Mouse (Mus musculus): Measurements from ENCODE around the gene Ccdc57.
"Not testable (repeated sequence)": the region's sequence is repeated elsewhere in the genome, so short reads cannot be mapped to it uniquely, and the experiment has no call there.

Ccdc57 gene

GRCm38 (mm10) chr11:120821076-120821922 lies 111.4 kb downstream of the Ccdc57 start:
- peak; percentile 47 for DNase-seq (ENCODE audit: low spot score)

- no peak for DNase-seq (ENCODE audit: low spot score)
These were observed 112.1 kb downstream of the Ccdc57 start for GRCm38 (mm10) chr11:120820546-120820945.

GRCm38 (mm10) chr11:120819556-120819955 lies 113.1 kb downstream of the Ccdc57 start:
- DNase-seq (ENCODE audit: low spot score), result no peak

- no peak for DNase-seq (ENCODE audit: low spot score)
These were observed 114.4 kb downstream of the Ccdc57 start for GRCm38 (mm10) chr11:120818251-120818650.

GRCm38 (mm10) chr11:120817358-120817757 lies 115.3 kb downstream of the Ccdc57 start:
- DNase-seq (ENCODE audit: low spot score), result no peak

GRCm38 (mm10) chr11:120812068-120812467 lies 120.6 kb downstream of the Ccdc57 start:
- DNase-seq (ENCODE audit: low spot score), result no peak

GRCm38 (mm10) chr11:120808010-120808409 lies 124.7 kb downstream of the Ccdc57 start:
- DNase-seq (ENCODE audit: low spot score), result no peak

GRCm38 (mm10) chr11:120805375-120806298 lies 127.0 kb downstream of the Ccdc57 start:
- no peak for DNase-seq (ENCODE audit: low spot score)

- no peak for DNase-seq (ENCODE audit: low spot score)
These were observed 127.9 kb downstream of the Ccdc57 start for GRCm38 (mm10) chr11:120804769-120805168.

GRCm38 (mm10) chr11:120804274-120804673 lies 128.4 kb downstream of the Ccdc57 start:
- no peak for DNase-seq (ENCODE audit: low spot score)

- DNase-seq (ENCODE audit: low spot score), result peak; percentile 94
These were observed 132.4 kb downstream of the Ccdc57 start for GRCm38 (mm10) chr11:120800061-120800904.

- peak; percentile 51 for DNase-seq (ENCODE audit: low spot score)
These were observed 133.3 kb downstream of the Ccdc57 start for GRCm38 (mm10) chr11:120799316-120799890.

- peak; percentile 23 for DNase-seq (ENCODE audit: low spot score)
These were observed 134.4 kb downstream of the Ccdc57 start for GRCm38 (mm10) chr11:120798244-120798643.

- DNase-seq (ENCODE audit: low spot score), result no peak
These were observed 136.1 kb downstream of the Ccdc57 start for GRCm38 (mm10) chr11:120796614-120796946.

- DNase-seq (ENCODE audit: low spot score), result peak; percentile 96
These were observed 136.7 kb downstream of the Ccdc57 start, which contains the start of gene Dus1l for GRCm38 (mm10) chr11:120795756-120796613. Dus1l (minus strand) TSS chr11:120796403.

- DNase-seq (ENCODE audit: low spot score), result no peak
These were observed 140.0 kb downstream of the Ccdc57 start for GRCm38 (mm10) chr11:120792652-120793051.

- DNase-seq (ENCODE audit: low spot score), result no peak
These were observed 142.9 kb downstream of the Ccdc57 start for GRCm38 (mm10) chr11:120789810-120790209.

- no peak for DNase-seq (ENCODE audit: low spot score)
These were observed 143.3 kb downstream of the Ccdc57 start for GRCm38 (mm10) chr11:120789355-120789754.

GRCm38 (mm10) chr11:120788460-120788859 lies 144.2 kb downstream of the Ccdc57 start:
- not testable (repeated sequence) for DNase-seq (ENCODE audit: low spot score)

- DNase-seq (ENCODE audit: low spot score), result no peak
These were observed 147.5 kb downstream of the Ccdc57 start for GRCm38 (mm10) chr11:120785145-120785544.
